Comparison of ENCODE assay signal across 11 mouse cellular contexts in the genomic region with DNA sequence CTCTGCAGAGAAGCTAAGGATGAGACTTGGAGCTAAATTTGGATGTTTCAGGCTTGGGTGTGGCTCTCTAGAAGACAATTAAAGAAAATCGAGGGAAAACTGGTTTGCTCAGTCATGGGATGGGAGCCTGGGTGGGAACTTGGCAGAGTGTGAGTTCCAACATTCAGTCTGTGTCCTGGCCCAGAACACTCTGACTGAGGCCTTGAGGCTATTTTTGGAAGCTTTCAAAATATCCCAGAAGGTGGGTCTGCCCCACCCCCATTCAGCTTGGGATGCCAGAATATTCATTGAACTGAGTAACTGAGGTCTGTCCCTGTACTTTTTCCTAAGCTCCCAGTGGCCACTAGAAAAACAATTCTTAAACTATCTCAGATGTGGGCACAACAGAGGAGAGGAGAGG. TPM values are rescaled to one million over a fixed set of nuclear protein-coding genes. Genes with fewer than 3 reads are reported as not detected.
DNase-seq lines count a peak whose midpoint lies in the region; ATAC-seq and TF ChIP-seq lines count a peak whose summit lies in the region.
"Had no signal": no experiment of that assay in that cellular context is flagged by ENCODE, and none has a peak within 500 bp of the region (broad histone marks: within the 10 kb centered on the region; RNA-seq: fewer than 3 reads in every experiment).

No protein-coding gene starts in this region.

- DNase-seq in midbrain, postnatal 0 days (ENCODE audit: low spot score), result peak; percentile 0
- peak; percentile 2 for DNase-seq in brain, adult 2 months (ENCODE audit: low read depth, low spot score)
- peak; percentile 32 for DNase-seq in skeletal muscle tissue, adult 2 months (ENCODE audit: low read depth, low spot score)
- DNase-seq in stomach, postnatal 0 days (ENCODE audit: low spot score), result no peak
- DNase-seq in layer of hippocampus, adult 18-20 months (ENCODE audit: low spot score in 2 of 2), result no peak
- DNase-seq: right cerebral cortex, postnatal 14 days had no signal

- TF ChIP-seq CTCF in midbrain, postnatal 0 days (IDR thresholded peaks at IDR 0.05), result no peak
- TF ChIP-seq CTCF in stomach, postnatal 0 days (IDR thresholded peaks at IDR 0.05; ENCODE audit: low read depth), result no peak

- H3K9ac ChIP-seq in midbrain, postnatal 0 days (replicated peaks; ENCODE audit: low read length, poor library complexity, severe bottlenecking), result no peak overlapping the region
- H3K9ac ChIP-seq in midbrain, embryonic 15.5 days, result no peak overlapping the region
- no peak overlapping the region for H3K9ac ChIP-seq in heart, embryonic 16.5 days (ENCODE audit: low read length)
- H3K9ac ChIP-seq in stomach, postnatal 0 days (ENCODE audit: low read length), result no peak overlapping the region
- H3K9ac ChIP-seq: embryonic facial prominence, embryonic 12.5 days; hindbrain, embryonic 12.5 days; midbrain, embryonic 12.5 days had no signal

- no peak overlapping the region for H3K4me3 ChIP-seq in midbrain, postnatal 0 days (ENCODE audit: low read depth, low read length)
- no peak overlapping the region for H3K4me3 ChIP-seq in midbrain, embryonic 15.5 days
- no peak overlapping the region for H3K4me3 ChIP-seq in heart, embryonic 16.5 days (ENCODE audit: low read length)
- no peak overlapping the region for H3K4me3 ChIP-seq in stomach, postnatal 0 days (ENCODE audit: low read depth, low read length)
- H3K4me3 ChIP-seq: embryonic facial prominence, embryonic 12.5 days; hindbrain, embryonic 12.5 days; midbrain, embryonic 12.5 days had no signal

- no peaks in the 10 kb centered on the region for H3K36me3 ChIP-seq in midbrain, postnatal 0 days (ENCODE audit: insufficient read depth, low read length)
- H3K36me3 ChIP-seq in midbrain, embryonic 15.5 days (replicated peaks), result no peaks in the 10 kb centered on the region
- no peaks in the 10 kb centered on the region for H3K36me3 ChIP-seq in heart, embryonic 16.5 days (ENCODE audit: control insufficient read depth, insufficient read depth)
- no peaks in the 10 kb centered on the region for H3K36me3 ChIP-seq in stomach, postnatal 0 days (ENCODE audit: control insufficient read depth, insufficient read depth, low read length)
- H3K36me3 ChIP-seq: embryonic facial prominence, embryonic 12.5 days; hindbrain, embryonic 12.5 days; midbrain, embryonic 12.5 days had no signal

- no peak overlapping the region for H3K4me2 ChIP-seq in midbrain, postnatal 0 days (ENCODE audit: low read depth, low read length, poor library complexity, severe bottlenecking)
- no peak overlapping the region for H3K4me2 ChIP-seq in midbrain, embryonic 15.5 days
- H3K4me2 ChIP-seq in heart, embryonic 16.5 days (ENCODE audit: low read depth, low read length), result no peak overlapping the region
- no peak overlapping the region for H3K4me2 ChIP-seq in stomach, postnatal 0 days (replicated peaks; ENCODE audit: low read depth)
- H3K4me2 ChIP-seq: embryonic facial prominence, embryonic 12.5 days; hindbrain, embryonic 12.5 days; midbrain, embryonic 12.5 days had no signal

- no peaks in the 10 kb centered on the region for H3K27me3 ChIP-seq in midbrain, postnatal 0 days (ENCODE audit: insufficient read depth, low read length)
- no peaks in the 10 kb centered on the region for H3K27me3 ChIP-seq in midbrain, embryonic 15.5 days (replicated peaks)
- no peaks in the 10 kb centered on the region for H3K27me3 ChIP-seq in heart, embryonic 16.5 days (ENCODE audit: control insufficient read depth, insufficient read depth, low read length)
- H3K27me3 ChIP-seq in stomach, postnatal 0 days (ENCODE audit: control insufficient read depth, insufficient read depth, low read length), result no peaks in the 10 kb centered on the region
- H3K27me3 ChIP-seq: embryonic facial prominence, embryonic 12.5 days; hindbrain, embryonic 12.5 days; midbrain, embryonic 12.5 days had no signal

- no peak for ATAC-seq in midbrain, postnatal 0 days (ENCODE audit: low FRiP score)
- ATAC-seq in midbrain, embryonic 15.5 days (replicated peaks), result no peak
- ATAC-seq in heart, embryonic 16.5 days (replicated peaks; ENCODE audit: extremely low read depth, insufficient read depth, low FRiP score), result peak; percentile 79
- no peak for ATAC-seq in stomach, postnatal 0 days (ENCODE audit: low FRiP score, low TSS enrichment)

- WGBS in midbrain, postnatal 0 days, result 79% methylated on average over 1 of the region's 1 CpGs
- WGBS in midbrain, embryonic 15.5 days, result 71% methylated on average over 1 of the region's 1 CpGs
- 21% methylated on average over 1 of the region's 1 CpGs for WGBS in heart, embryonic 16.5 days
- WGBS in stomach, postnatal 0 days, result 28% methylated on average over 1 of the region's 1 CpGs

- no peak overlapping the region for H3K27ac ChIP-seq in midbrain, postnatal 0 days (ENCODE audit: low read depth, low read length)
- H3K27ac ChIP-seq in midbrain, embryonic 15.5 days, result no peak overlapping the region
- H3K27ac ChIP-seq in heart, embryonic 16.5 days (ENCODE audit: low read length), result peak overlapping the region; percentile 46
- H3K27ac ChIP-seq in stomach, postnatal 0 days (replicated peaks), result no peak overlapping the region
- H3K27ac ChIP-seq: embryonic facial prominence, embryonic 12.5 days; hindbrain, embryonic 12.5 days; midbrain, embryonic 12.5 days had no signal

- no peaks in the 10 kb centered on the region for H3K9me3 ChIP-seq in midbrain, postnatal 0 days (ENCODE audit: low read length)
- H3K9me3 ChIP-seq in midbrain, embryonic 15.5 days, result no peaks in the 10 kb centered on the region
- no peaks in the 10 kb centered on the region for H3K9me3 ChIP-seq in heart, embryonic 16.5 days (replicated peaks; ENCODE audit: control insufficient read depth, low read length)
- no peaks in the 10 kb centered on the region for H3K9me3 ChIP-seq in stomach, postnatal 0 days (ENCODE audit: control insufficient read depth, low read length)
- H3K9me3 ChIP-seq: embryonic facial prominence, embryonic 12.5 days; hindbrain, embryonic 12.5 days; midbrain, embryonic 12.5 days had no signal

- no peaks in the 10 kb centered on the region for H3K4me1 ChIP-seq in midbrain, postnatal 0 days (ENCODE audit: insufficient read depth, low read length)
- H3K4me1 ChIP-seq in midbrain, embryonic 15.5 days, result no peaks in the 10 kb centered on the region
- no peaks in the 10 kb centered on the region for H3K4me1 ChIP-seq in heart, embryonic 16.5 days (ENCODE audit: control insufficient read depth, insufficient read depth, low read length)
- H3K4me1 ChIP-seq in stomach, postnatal 0 days (replicated peaks; ENCODE audit: control insufficient read depth, insufficient read depth), result no peaks in the 10 kb centered on the region
- H3K4me1 ChIP-seq: embryonic facial prominence, embryonic 12.5 days; hindbrain, embryonic 12.5 days; midbrain, embryonic 12.5 days had no signal

- no peak for TF ChIP-seq EP300 in stomach, postnatal 0 days (optimal IDR thresholded peaks at IDR 0.05)

RNA-seq across cellular contexts. Expression of a gene that starts 43.0 kb away (rescaled TPM):
- total RNA-seq in midbrain, postnatal 0 days (2014; rRNA removed), result 17.8 and 18.1 TPM in 2 replicates
- polyA plus RNA-seq in midbrain, postnatal 0 days (2015; fragmentation: Nextera tagmentation; extraction: Ambion mirVana), result 20.6 and 22.8 TPM in 2 replicates
- 31.3 and 34.9 TPM in 2 replicates for polyA plus RNA-seq in midbrain, embryonic 15.5 days (2015; fragmentation: Nextera tagmentation; extraction: Ambion mirVana)
- 192 and 203 TPM in 2 replicates for polyA plus RNA-seq in heart, embryonic 16.5 days (2015; fragmentation: Nextera tagmentation; extraction: Ambion mirVana)
- polyA plus RNA-seq in stomach, postnatal 0 days (2015; fragmentation: Nextera tagmentation; extraction: Ambion mirVana), result 32.9 and 34.9 TPM in 2 replicates
- 10 to 100 TPM; 19.8 to 20.1 TPM for total RNA-seq in layer of hippocampus, adult 18-20 months (2021)

Comparison
In these comparisons a context has a peak if more than half of its experiments do, and no peak if none do; other contexts are left out.
1. DNase-seq: peak in midbrain, postnatal 0 days (single experiment), brain, adult 2 months (single experiment) and skeletal muscle tissue, adult 2 months (single experiment); none in stomach, postnatal 0 days (single experiment) and layer of hippocampus, adult 18-20 months (0 of 2).